Mouse (Mus musculus) splenic B cell, adult 2 months (primary cell): ENCODE results near the gene Magi2.
"Not testable (repeated sequence)": the region's sequence is repeated elsewhere in the genome, so short reads cannot be mapped to it uniquely, and the experiment has no call there.

Experiments
- DNase-seq: peaks from one replicate; pipeline ENCODE4 v3.0.0-alpha.2; 2011; ENCODE audit warnings: low read depth, low spot score
- H3K27me3 ChIP-seq: 2 replicates; pipeline ENCODE4 v1.6.1; 2012; ENCODE audit warnings: mild to moderate bottlenecking, low read length, moderate library complexity, mixed read lengths; ENCODE audit not compliant: control insufficient read depth, poor library complexity, insufficient read depth, severe bottlenecking
- H3K36me3 ChIP-seq: 2 replicates; pipeline ENCODE4 v1.6.1; 2012; ENCODE audit warnings: mild to moderate bottlenecking, low read length, moderate library complexity, mixed read lengths; ENCODE audit not compliant: control insufficient read depth, poor library complexity, insufficient read depth, severe bottlenecking

Magi2 gene

GRCm38 (mm10) chr5:19546424-19546823 lies 319.6 kb downstream of the Magi2 start:
- H3K27me3 ChIP-seq = no peaks in the 10 kb centered on the region
- no peak for DNase-seq

GRCm38 (mm10) chr5:19546900-19547299 lies 320.1 kb downstream of the Magi2 start:
- H3K36me3 ChIP-seq = no peaks in the 10 kb centered on the region
- DNase-seq = no peak

More at GRCm38 (mm10) chr5:19546424-19546823, 319.6 kb downstream of the Magi2 start:
- no peaks in the 10 kb centered on the region for H3K36me3 ChIP-seq

GRCm38 (mm10) chr5:19553510-19553909 lies 326.7 kb downstream of the Magi2 start:
- DNase-seq = no peak
- Histone ChIP-seq H3K36me3 (no peaks in the 10 kb centered on the region), H3K27me3 (no peaks in the 10 kb centered on the region)

More at GRCm38 (mm10) chr5:19546900-19547299, 320.1 kb downstream of the Magi2 start:
- H3K27me3 ChIP-seq = no peaks in the 10 kb centered on the region

GRCm38 (mm10) chr5:19565636-19566035 lies 338.8 kb downstream of the Magi2 start:
- H3K36me3 ChIP-seq = no peaks in the 10 kb centered on the region
- no peak for DNase-seq

GRCm38 (mm10) chr5:19566136-19566535 lies 339.3 kb downstream of the Magi2 start:
- not testable (repeated sequence) for DNase-seq, H3K36me3 ChIP-seq, H3K27me3 ChIP-seq

More at GRCm38 (mm10) chr5:19565636-19566035, 338.8 kb downstream of the Magi2 start:
- no peaks in the 10 kb centered on the region for H3K27me3 ChIP-seq

GRCm38 (mm10) chr5:19607700-19608099 lies 380.9 kb downstream of the Magi2 start:
- DNase-seq = no peak
- Histone ChIP-seq H3K36me3 (no peaks in the 10 kb centered on the region), H3K27me3 (no peaks in the 10 kb centered on the region)

- no peaks in the 10 kb centered on the region for H3K36me3 ChIP-seq
- H3K27me3 ChIP-seq = no peaks in the 10 kb centered on the region
- no peak for DNase-seq
Observed at GRCm38 (mm10) chr5:19611788-19612187, 385.0 kb downstream of the Magi2 start.

- Histone ChIP-seq H3K27me3 (no peaks in the 10 kb centered on the region), H3K36me3 (no peaks in the 10 kb centered on the region)
- no peak for DNase-seq
Observed at GRCm38 (mm10) chr5:19621678-19622077, 394.8 kb downstream of the Magi2 start.

- H3K36me3 ChIP-seq = no peaks in the 10 kb centered on the region
- H3K27me3 ChIP-seq = no peaks in the 10 kb centered on the region
- no peak for DNase-seq
Observed at GRCm38 (mm10) chr5:19633976-19634375, 407.1 kb downstream of the Magi2 start.

GRCm38 (mm10) chr5:19637789-19638188 lies 411.0 kb downstream of the Magi2 start:
- no peak for DNase-seq
- H3K36me3 ChIP-seq = no peaks in the 10 kb centered on the region
- H3K27me3 ChIP-seq = no peaks in the 10 kb centered on the region

- DNase-seq = no peak
- Histone ChIP-seq H3K27me3 (no peaks in the 10 kb centered on the region), H3K36me3 (no peaks in the 10 kb centered on the region)
Observed at GRCm38 (mm10) chr5:19655986-19656385, 429.1 kb downstream of the Magi2 start.

GRCm38 (mm10) chr5:19666416-19666815 lies 439.6 kb downstream of the Magi2 start:
- DNase-seq = no peak
- Histone ChIP-seq H3K27me3 (no peaks in the 10 kb centered on the region), H3K36me3 (no peaks in the 10 kb centered on the region)

- DNase-seq = no peak
- H3K36me3 ChIP-seq = no peaks in the 10 kb centered on the region
- no peaks in the 10 kb centered on the region for H3K27me3 ChIP-seq
Observed at GRCm38 (mm10) chr5:19717296-19717695, 490.5 kb downstream of the Magi2 start.

GRCm38 (mm10) chr5:19726277-19726676 lies 499.4 kb downstream of the Magi2 start:
- Histone ChIP-seq H3K36me3 (no peaks in the 10 kb centered on the region), H3K27me3 (no peaks in the 10 kb centered on the region)
- no peak for DNase-seq

- H3K36me3 ChIP-seq = no peaks in the 10 kb centered on the region
- no peak for DNase-seq
Observed at GRCm38 (mm10) chr5:19745376-19745775, 518.5 kb downstream of the Magi2 start.

GRCm38 (mm10) chr5:19745916-19746315 lies 519.1 kb downstream of the Magi2 start:
- no peak for DNase-seq
- no peaks in the 10 kb centered on the region for H3K27me3 ChIP-seq

More at GRCm38 (mm10) chr5:19745376-19745775, 518.5 kb downstream of the Magi2 start:
- no peaks in the 10 kb centered on the region for H3K27me3 ChIP-seq

More at GRCm38 (mm10) chr5:19745916-19746315, 519.1 kb downstream of the Magi2 start:
- H3K36me3 ChIP-seq = no peaks in the 10 kb centered on the region
